Mouse (Mus musculus) E14TG2a.4 (cell line): Measurements from ENCODE around the gene Ccdc87.

Experiments used
- CTCF ChIP-seq: conservative IDR thresholded peaks from 2 replicates; pipeline ENCODE4 v1.5.1; 2014; ENCODE audit warnings: low read length
- POU5F1 ChIP-seq: IDR thresholded peaks from 2 replicates; pipeline ENCODE4 v1.6.1; 2014; ENCODE audit warnings: low read length, borderline replicate concordance

- no peak for TF ChIP-seq CTCF
- no peak for TF ChIP-seq POU5F1
These were observed 16.8 kb downstream of the Ccdc87 start for GRCm38 (mm10) chr19:4855951-4856350.
